ENCODE assay signal across 15 mouse cellular contexts in the genomic region with DNA sequence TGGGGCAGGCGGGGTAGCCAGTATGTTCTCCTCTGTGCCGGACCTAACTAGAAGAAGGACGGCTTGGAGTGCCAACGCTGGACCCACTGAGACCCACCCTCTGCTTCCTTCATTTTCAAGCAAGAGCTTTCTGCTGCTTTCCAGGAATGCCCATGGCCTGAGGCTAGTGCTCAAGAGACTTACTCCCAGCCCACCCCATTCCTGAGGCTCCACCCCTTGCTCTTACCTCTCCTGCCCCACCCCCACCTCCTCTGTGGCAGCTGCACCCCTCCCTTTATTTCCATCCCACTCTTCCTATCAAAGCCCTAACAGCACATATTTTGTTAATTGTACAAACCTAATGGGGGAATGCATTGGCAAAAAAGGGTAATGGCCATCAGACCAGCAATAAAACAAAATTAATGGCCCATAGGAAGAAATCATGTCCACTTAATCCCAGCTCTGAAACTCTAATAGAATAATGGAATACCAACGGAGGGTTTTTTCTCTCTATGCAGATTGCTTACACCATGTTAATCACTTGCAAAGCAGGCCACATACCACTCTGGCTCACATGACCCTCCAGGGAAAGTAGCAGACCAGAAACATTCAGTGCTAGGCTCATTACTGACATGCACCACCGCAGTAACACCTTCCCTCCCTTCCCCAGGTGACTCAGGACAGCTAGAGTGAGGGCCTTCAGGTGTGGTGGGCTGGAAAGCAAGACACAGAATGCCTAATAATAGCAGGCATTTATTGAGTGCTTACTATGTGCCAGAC. TPM values are rescaled to one million over a fixed set of nuclear protein-coding genes. Genes with fewer than 3 reads are reported as not detected.
DNase-seq lines count a peak whose midpoint lies in the region; ATAC-seq and TF ChIP-seq lines count a peak whose summit lies in the region.
"Had no signal": no experiment of that assay in that cellular context is flagged by ENCODE, and none has a peak within 500 bp of the region (broad histone marks: within the 10 kb centered on the region; RNA-seq: fewer than 3 reads in every experiment).

No protein-coding gene starts in this region.

- no peak overlapping the region for H3K4me3 ChIP-seq in limb, embryonic 12.5 days (replicated peaks)
- no peak overlapping the region for H3K4me3 ChIP-seq in heart, adult 2 months
- no peak overlapping the region for H3K4me3 ChIP-seq in midbrain, postnatal 0 days (ENCODE audit: low read depth, low read length)
- H3K4me3 ChIP-seq: megakaryocyte, embryonic 14.5 days had no signal

- no peaks in the 10 kb centered on the region for H3K36me3 ChIP-seq in limb, embryonic 12.5 days
- peaks cover 1% of the 10 kb centered on the region for H3K36me3 ChIP-seq in heart, adult 2 months (ENCODE audit: control insufficient read depth, insufficient read depth, low read length)
- H3K36me3 ChIP-seq in midbrain, postnatal 0 days (ENCODE audit: insufficient read depth, low read length), result no peaks in the 10 kb centered on the region
- H3K36me3 ChIP-seq: G1E had no signal

- no peak for TF ChIP-seq POLR2A in heart, adult 2 months (IDR thresholded peaks at IDR 0.05; ENCODE audit: insufficient read depth, low read depth, low read length)

- TF ChIP-seq CTCF in heart, adult 2 months (IDR thresholded peaks at IDR 0.05), result no peak
- no peak for TF ChIP-seq CTCF in midbrain, postnatal 0 days (IDR thresholded peaks at IDR 0.05)

- H3K4me1 ChIP-seq in limb, embryonic 12.5 days (replicated peaks), result peaks cover 41% of the 10 kb centered on the region
- H3K4me1 ChIP-seq in heart, adult 2 months (ENCODE audit: control insufficient read depth, insufficient read depth, low read length), result peaks cover 3% of the 10 kb centered on the region
- no peaks in the 10 kb centered on the region for H3K4me1 ChIP-seq in midbrain, postnatal 0 days (ENCODE audit: insufficient read depth, low read length)
- H3K4me1 ChIP-seq: megakaryocyte, embryonic 14.5 days had no signal

- H3K79me2 ChIP-seq in heart, adult 2 months (replicated peaks; ENCODE audit: control insufficient read depth, insufficient read depth, low read length), result no peaks in the 10 kb centered on the region

- no peak for TF ChIP-seq EP300 in heart, adult 2 months (IDR thresholded peaks at IDR 0.05; ENCODE audit: insufficient read depth, low read depth, low read length)

- 44% methylated on average over 6 of the region's 6 CpGs for WGBS in limb, embryonic 12.5 days
- 81% methylated on average over 6 of the region's 6 CpGs for WGBS in heart, adult 2 months
- 47% methylated on average over 6 of the region's 6 CpGs for WGBS in midbrain, postnatal 0 days

- no peak overlapping the region for H3K4me2 ChIP-seq in limb, embryonic 12.5 days
- no peak overlapping the region for H3K4me2 ChIP-seq in midbrain, postnatal 0 days (ENCODE audit: low read depth, low read length, poor library complexity, severe bottlenecking)

- H3K27me3 ChIP-seq in limb, embryonic 12.5 days, result 0 out of 2 replicates have a peak, but pooled peaks cover 6% of the 10 kb centered on the region
- no peaks in the 10 kb centered on the region for H3K27me3 ChIP-seq in heart, adult 2 months (ENCODE audit: control insufficient read depth, insufficient read depth, low read length)
- H3K27me3 ChIP-seq in midbrain, postnatal 0 days (ENCODE audit: insufficient read depth, low read length), result no peaks in the 10 kb centered on the region

- peak overlapping the region; percentile 36; the same call in 1 of the 2 replicates for H3K27ac ChIP-seq in limb, embryonic 12.5 days
- no peak overlapping the region for H3K27ac ChIP-seq in heart, adult 2 months
- H3K27ac ChIP-seq in midbrain, postnatal 0 days (ENCODE audit: low read depth, low read length), result no peak overlapping the region
- H3K27ac ChIP-seq: liver, embryonic 14.5 days had no signal

- DNase-seq in Muller cell, postnatal 12 days (ENCODE audit: inconsistent ontology term), result peak; percentile 39
- peak; percentile 59 for DNase-seq in embryo, embryonic 11 days
- peak; percentile 37 for DNase-seq in hindlimb bud, embryonic 11.5 days (ENCODE audit: extremely low spot score, low read depth, low spot score)
- no peak for DNase-seq in cerebellum, postnatal 25 days
- DNase-seq in heart, adult 2 months, result no peak
- no peak for DNase-seq in midbrain, postnatal 0 days (ENCODE audit: low spot score)
- DNase-seq in left cerebral cortex, postnatal 25 days (ENCODE audit: low spot score in 2 of 2), result no peak
- DNase-seq: adrenal gland, postnatal 25 days; cerebellum, adult 2 months; thymus, adult 2 months had no signal

- no peaks in the 10 kb centered on the region for H3K9me3 ChIP-seq in limb, embryonic 12.5 days
- no peaks in the 10 kb centered on the region for H3K9me3 ChIP-seq in midbrain, postnatal 0 days (ENCODE audit: low read length)
- H3K9me3 ChIP-seq: G1E; megakaryocyte, embryonic 14.5 days had no signal

- intact Hi-C loops in heart, adult 2 months (cut with DNase I), result no loop called here
- intact Hi-C loops in left cerebral cortex, postnatal 25 days (cut with DNase I), result no loop called here

- ATAC-seq in limb, embryonic 12.5 days (ENCODE audit: insufficient number of reproducible peaks, insufficient read depth, low FRiP score, low TSS enrichment, low read depth), result peak; percentile 13; the same call in 1 of the 2 replicates
- no peak for ATAC-seq in midbrain, postnatal 0 days (ENCODE audit: low FRiP score)

- H3K9ac ChIP-seq in limb, embryonic 12.5 days (replicated peaks), result no peak overlapping the region
- no peak overlapping the region for H3K9ac ChIP-seq in heart, adult 2 months (ENCODE audit: low read depth, low read length)
- H3K9ac ChIP-seq in midbrain, postnatal 0 days (replicated peaks; ENCODE audit: low read length, poor library complexity, severe bottlenecking), result no peak overlapping the region
- H3K9ac ChIP-seq: liver, embryonic 14.5 days had no signal

RNA-seq across cellular contexts. Expression of a gene that starts 57.1 kb away (rescaled TPM):
- 15.5 and 18.6 TPM in 2 replicates for polyA plus RNA-seq in limb, embryonic 12.5 days (2016; fragmentation: Nextera tagmentation; extraction: Ambion mirVana)
- 1 to 10 TPM; 7.8 to 9.0 TPM for total RNA-seq in heart, adult 2 months (2021)
- 9.9 and 13.5 TPM in 2 replicates for polyA plus RNA-seq in heart, adult 2 months (2012; rRNA removed)
- total RNA-seq in midbrain, postnatal 0 days (2014; rRNA removed), result 25.6 and 26.6 TPM in 2 replicates
- polyA plus RNA-seq in midbrain, postnatal 0 days (2015; fragmentation: Nextera tagmentation; extraction: Ambion mirVana), result 23.5 and 23.6 TPM in 2 replicates
- total RNA-seq in left cerebral cortex, postnatal 25 days (2021), result 10 to 100 TPM; 76.7 to 78.9 TPM
- total RNA-seq: granulocyte monocyte progenitor cell, adult 5-6 weeks had no signal
- polyA plus RNA-seq: G1E had no signal

Comparison
In these comparisons a context has a peak if more than half of its experiments do, and no peak if none do; other contexts are left out.
1. DNase-seq: peak in Muller cell, postnatal 12 days (single experiment), embryo, embryonic 11 days (single experiment) and hindlimb bud, embryonic 11.5 days (single experiment); none in cerebellum, postnatal 25 days (0 of 2), heart, adult 2 months (0 of 2), midbrain, postnatal 0 days (single experiment) and left cerebral cortex, postnatal 25 days (0 of 2).